ENCODE assay signal across 7 mouse cellular contexts in genomic region chr1:133491857-133492290, GRCm38 (mm10).
A peak's percentile ranks its signal among the peaks of the same experiment; 100 is the strongest.
DNase-seq lines count a peak whose midpoint lies in the region; ATAC-seq and TF ChIP-seq lines count a peak whose summit lies in the region.

No protein-coding gene starts in this region.

- H3K4me3 ChIP-seq in ES-Bruce4 (ENCODE audit: low read depth, low read length) (no peak overlapping the region), ES-E14 (ENCODE audit: insufficient read depth in 1 of 2, low read depth in 1 of 2, low read length in 2 of 2, poor library complexity in 1 of 2, severe bottlenecking in 1 of 2) (peak overlapping the region in 1 of 2 experiments; percentile 32; a peak in 2 of 4 replicates)
- no peak overlapping the region for H3K4me3 ChIP-seq in hindbrain, embryonic 11.5 days (ENCODE audit: low read depth, low read length)

- TF ChIP-seq EP300 in ES-Bruce4 (IDR thresholded peaks at IDR 0.05; ENCODE audit: insufficient read depth, low read depth, low read length) = no peak

- H3K9me3 ChIP-seq in ES-Bruce4 (replicated peaks; ENCODE audit: control insufficient read depth, insufficient read depth, low read length, poor library complexity, severe bottlenecking) = no peaks in the 10 kb centered on the region
- H3K9me3 ChIP-seq in ES-E14 (ENCODE audit: control insufficient read depth, insufficient read depth, low read depth, low read length) = no peaks in the 10 kb centered on the region
- no peaks in the 10 kb centered on the region for H3K9me3 ChIP-seq in hindbrain, embryonic 11.5 days (ENCODE audit: control insufficient read depth, low read length)

- DNase-seq in ES-E14 (ENCODE audit: low read depth, low spot score) (no peak), MN1 (ENCODE audit: low spot score) (no peak)
- DNase-seq in hindbrain, embryonic 11.5 days (ENCODE audit: low spot score) = no peak
- peak; percentile 10 for DNase-seq in lung, postnatal 36 days
- DNase-seq in right cerebral cortex, adult 18-20 months = no peak
- DNase-seq in adrenal gland, postnatal 14 days = no peak

- H3K4me1 ChIP-seq in ES-Bruce4 (ENCODE audit: control insufficient read depth, insufficient read depth, low read length) (peaks cover 16% of the 10 kb centered on the region), ES-E14 (ENCODE audit: control insufficient read depth in 2 of 2, insufficient read depth in 2 of 2, low read length in 2 of 2, poor library complexity in 1 of 2) (peaks cover 7 to 27% of the 10 kb centered on the region in 2 experiments)
- H3K4me1 ChIP-seq in hindbrain, embryonic 11.5 days (replicated peaks; ENCODE audit: control insufficient read depth, insufficient read depth, low read length) = peaks cover 9% of the 10 kb centered on the region

- in situ Hi-C loops in ES-E14 (cut with MboI; ENCODE audit: low sequenced_read_pairs in 2 of 2, unreplicated experiment in 2 of 2) = no loop called here

- H3K4me2 ChIP-seq in hindbrain, embryonic 11.5 days (replicated peaks; ENCODE audit: low read depth, low read length) = peak overlapping the region; percentile 45

- no peaks in the 10 kb centered on the region for H3K27me3 ChIP-seq in ES-Bruce4 (ENCODE audit: control insufficient read depth, insufficient read depth, low read length, poor library complexity, severe bottlenecking)
- no peaks in the 10 kb centered on the region for H3K27me3 ChIP-seq in hindbrain, embryonic 11.5 days (ENCODE audit: control insufficient read depth, insufficient read depth, low read length)

- WGBS in hindbrain, embryonic 11.5 days = 6% methylated on average over 4 of the region's 4 CpGs

- H3K36me3 ChIP-seq in ES-Bruce4 (ENCODE audit: control insufficient read depth, insufficient read depth, low read length, poor library complexity, severe bottlenecking) (no peaks in the 10 kb centered on the region), ES-E14 (ENCODE audit: control insufficient read depth, insufficient read depth, low read length, poor library complexity, severe bottlenecking) (no peaks in the 10 kb centered on the region)
- H3K36me3 ChIP-seq in hindbrain, embryonic 11.5 days (ENCODE audit: control insufficient read depth, insufficient read depth, low read length) = no peaks in the 10 kb centered on the region

- ATAC-seq in hindbrain, embryonic 11.5 days (ENCODE audit: low FRiP score) = no peak

- H3K9ac ChIP-seq in ES-Bruce4 (ENCODE audit: low read depth, poor library complexity, severe bottlenecking) = no peak overlapping the region; the same call in 1 of the 2 replicates
- peak overlapping the region; percentile 46; the same call in 1 of the 2 replicates for H3K9ac ChIP-seq in ES-E14 (ENCODE audit: insufficient read depth, low read depth, low read length, poor library complexity, severe bottlenecking)
- peak overlapping the region; percentile 72 for H3K9ac ChIP-seq in hindbrain, embryonic 11.5 days (ENCODE audit: low read depth, low read length)

- peak overlapping the region; percentile 60 for H3K27ac ChIP-seq in ES-Bruce4 (ENCODE audit: insufficient read depth, low read length)
- H3K27ac ChIP-seq in ES-E14 (ENCODE audit: insufficient read depth, low read depth, low read length, poor library complexity, severe bottlenecking) = peak overlapping the region; percentile 99
- H3K27ac ChIP-seq in hindbrain, embryonic 11.5 days (ENCODE audit: low read depth, low read length) = peak overlapping the region; percentile 97

- no peak for TF ChIP-seq POLR2A in ES-Bruce4 (IDR thresholded peaks at IDR 0.05; ENCODE audit: insufficient read depth, low read length)

- no peak for TF ChIP-seq CTCF in ES-Bruce4 (IDR thresholded peaks at IDR 0.05; ENCODE audit: low read depth, low read length)

TF ChIP-seq in ES-E14, 5 proteins besides CTCF, POLR2A, EP300 and RAD21:
- TF ChIP-seq CHD2 (IDR thresholded peaks at IDR 0.05; ENCODE audit: low read depth, low read length) (no peak), HCFC1 (IDR thresholded peaks at IDR 0.05; ENCODE audit: borderline replicate concordance, insufficient read depth, low read length) (no peak), MAFK (IDR thresholded peaks at IDR 0.05; ENCODE audit: insufficient read depth, low read depth, low read length) (no peak), ZC3H11A (IDR thresholded peaks at IDR 0.05; ENCODE audit: borderline replicate concordance, low read depth, low read length) (no peak), ZNF384 (IDR thresholded peaks at IDR 0.05; ENCODE audit: low read depth, low read length) (no peak)
TF ChIP-seq in ES-E14: peak in this region for 0.
